Mouse (Mus musculus) thymus, postnatal 4 days (tissue): ENCODE measurements around the gene Zfp672.
A peak's percentile ranks its signal among the peaks of the same experiment; 100 is the strongest.
"Not testable (repeated sequence)": the region's sequence is repeated elsewhere in the genome, so short reads cannot be mapped to it uniquely, and the experiment has no call there.

Experiments
- DNase-seq: peaks from one replicate; pipeline ENCODE4 v3.0.0; 2021

Gene Zfp672

DNA sequence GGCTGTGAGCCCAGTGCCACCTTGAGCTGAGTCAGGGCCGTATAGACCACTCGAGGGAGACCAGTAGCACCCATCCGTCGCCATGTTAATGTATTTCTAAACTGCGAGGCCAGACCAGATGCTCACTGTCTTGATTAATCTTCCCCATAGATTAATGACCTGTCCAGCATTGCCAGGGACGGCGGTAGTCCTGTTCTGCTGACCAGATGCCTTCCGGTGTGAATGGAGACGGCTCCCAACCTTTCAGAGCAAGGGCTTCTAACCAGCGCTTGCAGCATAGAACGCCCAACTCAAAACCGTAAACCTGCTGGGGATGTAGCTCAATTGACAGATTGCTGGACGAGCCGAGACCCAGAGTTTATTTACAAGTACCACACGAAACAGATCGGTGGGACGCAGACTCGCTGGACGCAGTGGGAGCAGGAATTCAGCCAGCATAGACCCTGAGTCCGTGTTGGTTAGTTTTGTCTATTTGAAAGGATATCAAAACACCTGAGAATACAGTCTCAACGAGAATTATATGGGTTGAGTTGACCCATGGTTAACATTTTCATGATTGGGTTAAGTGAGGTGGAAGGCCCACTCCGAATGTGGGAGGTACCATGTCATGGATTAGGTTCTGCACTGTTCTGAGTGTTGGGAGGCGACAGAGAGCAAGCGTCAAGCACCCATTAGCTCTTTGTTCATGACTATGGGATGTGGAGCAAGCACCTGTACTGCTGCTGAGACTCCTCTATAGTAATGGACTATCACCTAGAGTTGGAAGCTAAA lies 6.4 kb downstream of the Zfp672 start:
- no peak for DNase-seq

DNA sequence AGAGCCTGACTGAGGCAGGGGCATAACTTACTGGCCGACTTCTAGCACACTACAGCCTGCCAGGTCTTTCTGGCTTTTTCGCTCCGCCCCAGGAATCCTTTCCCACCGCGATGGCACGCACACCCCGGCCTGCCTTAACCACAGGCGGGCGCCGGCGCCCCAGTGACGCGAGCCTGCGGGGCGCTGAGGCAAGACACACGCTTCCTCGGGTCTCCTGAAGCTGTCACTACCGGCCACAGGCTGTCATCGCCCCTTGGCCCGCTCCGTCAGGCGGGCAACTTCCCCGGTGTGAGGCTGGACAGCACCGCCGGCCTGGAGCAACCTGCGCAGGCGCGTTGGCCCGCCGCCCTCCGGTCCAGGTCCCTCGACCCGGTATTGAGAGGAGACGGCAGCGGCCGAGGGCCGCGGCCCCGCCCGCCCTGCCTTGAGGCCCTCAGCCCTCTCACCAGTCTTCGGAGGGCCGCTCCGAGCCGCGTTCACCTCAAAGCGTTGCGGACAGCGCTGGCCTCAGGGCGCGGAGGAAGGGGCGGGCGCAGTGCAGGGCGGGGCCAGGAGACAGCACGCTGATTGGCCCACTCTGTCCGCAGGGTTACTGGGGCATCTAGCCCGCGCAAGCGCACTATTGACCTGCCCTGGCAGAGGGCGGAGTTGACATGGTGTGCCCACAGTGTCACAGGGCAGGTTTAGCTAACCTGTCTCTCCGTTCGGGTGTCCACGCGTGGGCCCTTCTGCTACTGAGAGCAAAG lies 7.1 kb downstream of the Zfp672 start:
- peak; percentile 98 for DNase-seq

DNA sequence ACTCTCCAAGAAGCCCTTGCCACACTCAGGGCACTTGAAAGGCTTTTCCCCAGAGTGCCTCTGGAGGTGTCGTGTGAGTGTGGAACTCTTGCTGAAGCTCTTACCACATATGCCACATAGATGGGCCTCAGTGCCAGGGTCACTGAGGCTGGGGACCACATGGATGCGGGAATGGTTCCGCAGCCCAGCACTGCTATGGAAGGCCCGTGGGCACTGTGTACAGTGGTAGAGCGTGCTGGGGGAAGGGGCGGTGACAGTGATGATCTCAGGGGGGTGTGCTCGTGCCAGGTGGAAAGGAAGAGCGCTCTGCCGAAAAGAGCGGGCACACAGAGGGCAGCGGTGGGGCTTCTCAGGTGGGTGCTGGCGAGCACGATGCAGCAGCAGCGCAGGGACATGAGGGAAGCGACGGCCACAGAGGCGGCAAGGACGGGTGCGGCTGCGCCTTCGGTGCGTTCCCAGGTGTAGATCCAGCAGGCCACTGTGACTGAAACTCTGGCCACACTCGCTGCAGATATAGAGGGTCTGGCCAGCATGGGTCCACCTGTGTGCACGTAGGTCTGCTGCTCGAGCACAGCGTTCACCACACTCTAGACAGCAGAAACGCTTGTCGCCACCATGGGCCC lies 13.3 kb downstream of the Zfp672 start:
- no peak for DNase-seq

DNA sequence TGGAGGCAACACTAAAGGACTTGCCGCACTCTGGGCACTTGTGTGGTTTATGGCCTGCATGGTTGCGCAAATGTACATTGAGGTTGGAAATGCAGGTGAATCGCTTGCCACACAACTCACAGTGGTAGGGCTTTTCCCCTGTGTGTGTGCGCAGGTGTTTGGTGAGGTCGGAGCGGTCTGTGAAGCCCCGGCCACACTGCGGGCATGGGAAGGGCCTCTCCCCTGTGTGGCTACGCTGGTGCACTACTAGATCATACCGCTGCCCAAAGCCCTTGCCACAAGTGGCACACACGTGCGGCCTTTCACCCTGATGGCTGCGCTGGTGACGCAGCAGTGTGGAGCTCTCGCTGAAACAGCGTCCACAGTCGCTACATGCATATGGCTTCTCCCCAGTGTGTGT lies 13.8 kb downstream of the Zfp672 start:
- no peak for DNase-seq

DNA sequence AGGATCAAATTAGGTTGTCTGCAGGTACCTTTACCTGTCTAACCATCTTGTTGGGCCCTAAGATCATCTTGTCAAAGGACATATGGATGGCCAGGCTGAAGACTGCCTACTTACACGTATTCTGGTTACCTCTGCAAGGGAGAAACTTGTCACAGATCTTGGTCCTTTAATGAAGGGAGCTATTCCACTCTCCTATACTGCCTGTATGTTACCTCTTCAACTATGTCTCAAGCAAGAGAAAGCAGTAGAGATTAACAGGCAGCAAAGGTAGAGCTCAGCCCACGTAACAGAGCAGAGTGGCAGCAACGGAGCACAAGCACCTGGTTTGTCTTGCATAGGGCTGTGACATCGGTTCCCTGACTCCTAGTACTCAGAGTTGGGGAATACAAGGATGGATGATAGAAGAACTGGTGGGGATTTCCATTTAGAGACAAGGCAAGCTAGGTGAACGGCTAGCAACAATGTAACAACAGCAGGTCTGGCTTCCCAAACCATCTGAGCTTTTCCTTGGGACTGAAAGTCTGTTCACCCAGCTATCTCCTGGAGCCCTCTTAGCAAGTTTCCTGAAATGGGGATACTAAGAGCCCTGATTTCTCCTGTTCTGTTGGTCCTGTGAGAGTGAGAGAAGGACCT lies 14.5 kb downstream of the Zfp672 start:
- no peak for DNase-seq

DNA sequence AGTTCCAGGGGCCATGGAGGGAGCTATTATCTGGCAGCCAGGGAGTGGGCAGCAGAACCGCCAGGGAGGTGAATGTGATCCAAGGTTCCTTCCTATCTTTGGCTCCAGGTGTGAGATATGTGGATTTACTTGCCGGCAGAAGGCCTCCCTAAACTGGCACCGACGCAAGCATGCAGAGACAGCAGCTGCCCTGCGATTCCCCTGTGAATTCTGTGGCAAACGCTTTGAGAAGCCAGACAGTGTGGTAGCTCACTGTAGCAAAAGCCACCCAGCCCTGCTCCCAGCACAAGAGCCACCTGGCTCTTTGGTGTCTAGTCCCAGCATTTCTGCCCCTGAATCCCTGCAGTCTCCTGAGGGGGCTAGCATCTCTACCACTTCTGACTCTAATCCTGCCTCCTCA lies 16.1 kb downstream of the Zfp672 start:
- DNase-seq, result no peak

DNA sequence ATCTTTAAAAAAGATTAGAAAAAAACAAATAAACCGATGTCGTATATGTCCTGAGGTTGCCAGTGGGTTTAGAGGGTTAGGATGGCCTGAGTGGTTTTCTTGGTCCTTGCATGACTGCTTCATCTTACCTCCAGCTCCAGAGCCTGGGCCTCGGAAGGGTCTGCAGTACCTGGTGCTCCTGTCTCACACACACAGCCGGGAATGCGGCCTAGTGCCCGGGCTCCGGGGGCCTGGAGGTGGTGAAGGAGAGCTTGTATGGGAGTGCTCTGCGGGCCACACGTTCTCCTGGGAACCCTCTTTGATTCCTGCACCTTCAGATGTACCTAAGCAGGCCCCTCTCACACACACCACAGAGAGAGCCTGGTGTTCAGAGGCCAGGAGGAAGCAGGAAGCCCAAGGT lies 21.5 kb downstream of the Zfp672 start:
- DNase-seq, result no peak

DNA sequence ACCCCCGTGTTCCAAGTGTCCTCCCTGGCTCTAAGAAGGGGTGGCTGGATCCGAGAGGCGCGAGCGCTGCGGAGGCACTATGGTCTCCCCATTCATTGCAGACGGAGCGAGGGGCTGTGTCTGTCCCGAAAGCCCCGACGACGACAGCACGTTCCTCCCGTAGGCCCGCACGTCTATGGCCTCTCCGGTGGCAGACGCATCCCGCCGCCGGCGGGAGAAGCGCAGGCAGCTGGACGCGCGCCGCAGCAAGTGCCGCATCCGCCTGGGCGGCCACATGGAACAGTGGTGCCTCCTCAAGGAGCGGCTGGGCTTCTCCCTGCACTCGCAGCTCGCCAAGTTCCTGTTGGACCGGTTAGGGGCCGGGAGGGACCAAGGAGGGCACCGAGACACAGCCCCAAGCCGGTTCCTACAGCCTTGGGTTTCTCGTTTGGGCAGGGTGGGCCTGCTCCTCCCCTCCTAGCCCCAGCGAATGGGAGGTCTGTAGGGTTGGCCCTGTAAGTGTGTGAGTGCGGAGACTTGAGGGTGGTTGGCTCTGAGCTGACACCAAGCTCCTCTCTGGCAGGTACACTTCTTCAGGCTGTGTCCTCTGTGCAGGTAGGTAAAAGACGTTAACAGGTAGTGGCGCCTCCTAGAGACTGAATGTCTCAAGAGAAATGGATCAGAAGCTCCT lies 22.6 kb downstream of the Zfp672 start:
- peak; percentile 66 for DNase-seq

DNA sequence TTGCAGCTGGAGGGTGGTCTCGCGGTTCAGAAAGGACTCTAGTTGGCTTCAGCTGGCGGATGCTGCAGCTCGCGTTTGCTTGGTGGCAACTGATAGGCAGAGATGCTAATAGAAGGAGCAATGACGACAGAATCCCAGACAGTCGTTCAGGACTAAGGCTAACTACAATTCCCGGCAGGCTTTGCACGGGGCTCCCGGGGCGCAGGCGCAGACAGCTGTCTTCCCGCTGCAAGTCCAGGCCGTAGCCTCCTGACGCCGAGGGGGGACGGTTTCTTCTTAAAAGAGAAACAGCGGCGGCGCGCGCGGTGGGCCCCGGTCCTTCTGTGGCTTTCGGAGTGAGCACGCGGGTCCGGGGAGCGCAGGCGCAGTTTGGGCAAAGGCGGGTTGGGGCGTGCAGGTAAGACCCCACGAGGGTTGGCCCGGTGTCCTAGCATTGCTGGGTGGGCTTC lies 23.3 kb downstream of the Zfp672 start, which contains the start of gene Zfp692:
TSS of gene Zfp692 (plus strand) at position 210 of the 449 bp plus-strand sequence.
- peak; percentile 93 for DNase-seq

DNA sequence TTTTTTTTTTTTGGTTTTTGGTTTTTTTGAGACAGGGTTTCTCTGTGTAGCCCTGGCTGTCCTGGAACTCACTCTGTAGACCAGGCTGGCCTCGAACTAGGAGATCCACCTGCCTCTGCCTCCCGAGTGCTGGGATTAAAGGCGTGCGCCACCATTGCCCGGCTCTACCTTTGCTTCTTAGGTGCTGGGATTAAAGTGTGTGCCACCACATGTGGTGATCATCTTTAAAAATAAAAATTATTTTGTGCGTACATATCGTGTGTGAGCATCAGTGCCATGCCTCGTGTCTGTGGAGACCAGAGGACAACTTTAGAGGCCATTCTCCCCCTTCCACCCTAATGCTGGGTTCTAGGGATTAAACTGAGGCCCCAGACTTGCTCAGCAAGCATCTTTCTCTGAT lies 24.8 kb downstream of the Zfp672 start:
- not testable (repeated sequence) for DNase-seq

DNA sequence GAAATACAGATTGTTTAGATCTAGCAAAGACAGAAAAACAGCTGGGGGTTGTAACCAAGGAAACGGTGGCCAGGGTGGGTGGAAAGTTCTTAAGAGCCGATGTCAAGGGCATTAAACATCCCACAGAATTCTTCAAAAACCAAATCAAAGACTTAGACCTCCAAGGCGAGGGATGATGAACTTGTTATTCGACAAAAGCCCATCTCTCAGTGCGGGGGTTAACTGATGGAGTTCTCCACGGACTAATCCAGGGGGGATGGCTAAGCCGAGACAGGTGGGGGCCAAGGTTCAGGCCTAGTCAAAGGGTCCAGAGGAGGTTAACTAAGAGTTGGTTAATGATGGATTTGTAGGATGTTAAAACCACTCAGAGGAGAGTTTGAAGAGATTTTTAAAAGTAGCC lies 26.5 kb downstream of the Zfp672 start:
- no peak for DNase-seq

DNA sequence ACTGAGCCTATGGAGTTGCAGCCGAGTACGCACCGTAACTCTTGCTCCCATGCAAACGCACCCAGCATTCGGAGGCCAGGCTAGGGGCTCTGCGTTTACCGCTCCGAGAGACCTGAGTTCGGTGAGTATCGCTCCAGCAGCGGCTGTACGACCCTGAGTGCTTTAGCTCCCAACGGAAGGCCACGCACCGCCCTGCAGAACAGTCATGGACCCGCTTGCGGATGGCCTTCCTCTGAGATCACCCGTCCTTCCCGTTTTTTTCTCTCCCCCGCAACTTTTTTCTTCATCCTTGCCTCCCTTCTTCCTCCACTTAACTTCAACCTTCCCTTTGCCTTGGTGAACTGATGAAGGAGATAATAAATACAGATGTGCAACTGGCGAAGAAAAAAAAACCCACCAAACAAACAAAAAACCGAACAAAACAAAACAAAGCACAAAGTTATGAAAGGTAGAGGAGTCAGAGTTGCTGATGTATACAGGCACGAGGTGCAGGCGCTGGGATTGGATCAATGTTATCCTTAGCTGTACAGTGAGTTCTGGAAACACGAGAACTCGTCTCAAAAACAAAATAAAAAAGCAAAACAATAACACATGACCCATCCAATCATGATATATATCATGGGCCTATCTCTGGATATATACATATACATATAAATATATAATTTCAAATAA lies 27.2 kb downstream of the Zfp672 start:
- DNase-seq, result no peak

DNA sequence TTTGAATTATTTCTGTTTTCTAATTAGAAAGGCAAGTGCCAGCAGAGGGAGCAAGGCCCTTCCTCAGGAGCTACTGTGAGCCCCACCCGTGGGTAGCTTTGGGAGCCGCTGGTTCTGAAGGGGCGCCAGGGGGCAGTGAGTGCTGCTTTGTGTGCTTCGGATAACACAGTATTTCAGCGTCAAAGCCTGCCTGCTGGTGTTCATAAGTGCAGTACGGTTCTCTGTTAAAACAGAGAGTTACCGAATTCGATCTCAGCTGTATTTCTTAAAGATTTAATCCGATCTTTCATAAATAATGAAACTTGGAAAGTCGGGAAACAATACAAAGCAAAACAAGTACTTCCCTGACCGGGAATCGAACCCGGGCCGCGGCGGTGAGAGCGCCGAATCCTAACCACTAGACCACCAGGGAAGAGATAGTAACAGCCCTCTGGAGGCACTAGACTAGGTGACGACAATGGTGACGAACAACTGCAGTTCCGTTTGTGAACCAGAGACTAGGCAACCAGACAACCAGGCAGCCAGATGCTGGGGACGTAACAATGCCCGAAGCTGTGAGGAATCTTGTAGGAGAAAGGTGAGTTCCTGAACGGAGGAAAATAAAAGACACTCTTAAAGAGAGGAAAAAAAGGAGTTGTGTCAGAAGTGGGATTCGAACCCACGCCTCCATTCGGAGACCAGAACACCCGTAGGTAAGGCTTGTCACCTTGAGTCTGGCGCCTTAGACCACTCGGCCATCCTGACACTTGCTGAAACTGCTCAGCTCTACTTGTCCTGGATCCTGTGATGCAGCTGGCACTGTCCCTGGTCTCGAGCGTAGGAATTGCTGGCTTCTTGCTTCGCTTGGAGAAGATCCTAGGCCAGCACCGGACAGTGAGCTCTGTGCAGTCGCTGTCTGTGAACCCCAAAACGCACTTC lies 28.0 kb downstream of the Zfp672 start:
- peak; percentile 95 for DNase-seq

DNA sequence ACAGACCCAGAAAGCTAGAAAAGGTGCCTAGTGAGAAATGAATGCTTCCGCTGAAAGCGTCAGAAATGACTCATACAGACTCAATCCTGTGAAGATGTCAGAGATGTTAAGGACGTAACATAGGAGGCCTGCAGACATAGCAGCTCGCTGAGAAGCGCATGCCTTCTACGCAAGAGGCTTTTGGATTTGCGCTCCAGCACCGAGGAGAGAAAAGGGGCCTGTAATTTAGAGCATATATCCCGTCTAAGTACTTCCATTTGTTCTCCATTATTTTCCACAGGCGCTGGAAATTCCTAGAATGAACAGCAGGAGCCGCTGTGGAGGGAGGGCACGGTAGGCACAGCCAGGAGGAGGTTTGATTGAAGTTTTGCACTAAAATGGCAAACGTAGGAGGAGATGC lies 29.1 kb downstream of the Zfp672 start:
- DNase-seq, result peak; percentile 74

DNA sequence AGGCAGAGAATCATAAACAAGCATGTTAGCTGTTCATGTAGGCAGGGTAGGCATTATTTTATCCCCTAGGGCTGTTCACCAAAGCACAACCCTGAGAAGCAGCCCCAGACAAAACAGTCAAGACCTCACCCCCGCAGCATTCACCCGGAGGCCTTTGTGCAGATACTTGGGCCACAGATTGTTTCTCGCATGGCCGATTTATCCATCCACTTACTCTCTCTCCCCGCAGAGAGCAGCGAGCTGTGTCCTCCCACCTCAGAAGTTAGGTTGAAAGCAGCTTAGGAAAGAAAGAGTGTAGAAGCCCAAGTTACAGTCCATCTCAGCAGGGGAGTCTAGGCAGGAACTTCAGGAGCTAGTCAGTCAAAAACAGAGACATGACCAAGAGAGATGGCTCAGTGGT lies 32.7 kb downstream of the Zfp672 start:
- DNase-seq, result no peak

DNA sequence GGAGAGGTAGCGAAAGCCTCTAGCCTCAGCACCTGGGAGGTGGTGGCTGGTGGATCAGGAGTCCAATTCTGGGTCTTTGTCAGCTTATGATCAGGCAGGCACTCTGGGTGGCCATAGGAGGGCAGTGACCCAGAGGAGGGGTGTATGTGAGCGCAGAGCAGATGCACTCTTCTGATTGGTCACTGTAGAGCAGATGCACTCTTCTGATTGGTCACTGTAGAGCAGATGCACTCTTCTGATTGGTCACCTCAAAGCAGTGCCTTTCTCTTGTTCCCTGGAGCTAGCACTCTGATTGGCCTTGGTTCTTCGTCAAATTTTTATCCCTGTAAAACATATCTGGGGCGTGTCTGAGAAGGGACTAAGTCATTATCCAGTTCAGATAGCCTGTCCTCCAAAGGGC lies 37.3 kb downstream of the Zfp672 start:
- no peak for DNase-seq

DNA sequence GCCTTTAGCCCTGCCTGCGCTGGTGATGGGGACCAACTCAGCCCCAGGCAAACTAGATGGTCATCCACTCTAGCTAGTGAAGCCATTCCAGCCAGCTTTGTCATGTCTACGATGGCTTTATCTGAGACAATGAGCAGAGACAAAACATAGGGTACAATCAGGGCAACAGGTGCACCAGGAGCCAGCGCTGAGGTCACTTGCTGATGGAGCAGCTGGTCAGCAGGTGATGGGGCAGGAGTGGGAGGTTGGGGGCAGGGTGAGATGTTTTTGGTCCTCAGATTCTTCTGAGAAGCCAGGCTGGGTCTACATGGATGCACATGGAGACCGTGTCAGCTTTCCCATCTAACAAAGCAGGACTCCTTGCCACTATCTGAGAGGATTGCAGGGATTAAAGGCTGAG lies 39.3 kb downstream of the Zfp672 start:
- DNase-seq, result no peak

DNA sequence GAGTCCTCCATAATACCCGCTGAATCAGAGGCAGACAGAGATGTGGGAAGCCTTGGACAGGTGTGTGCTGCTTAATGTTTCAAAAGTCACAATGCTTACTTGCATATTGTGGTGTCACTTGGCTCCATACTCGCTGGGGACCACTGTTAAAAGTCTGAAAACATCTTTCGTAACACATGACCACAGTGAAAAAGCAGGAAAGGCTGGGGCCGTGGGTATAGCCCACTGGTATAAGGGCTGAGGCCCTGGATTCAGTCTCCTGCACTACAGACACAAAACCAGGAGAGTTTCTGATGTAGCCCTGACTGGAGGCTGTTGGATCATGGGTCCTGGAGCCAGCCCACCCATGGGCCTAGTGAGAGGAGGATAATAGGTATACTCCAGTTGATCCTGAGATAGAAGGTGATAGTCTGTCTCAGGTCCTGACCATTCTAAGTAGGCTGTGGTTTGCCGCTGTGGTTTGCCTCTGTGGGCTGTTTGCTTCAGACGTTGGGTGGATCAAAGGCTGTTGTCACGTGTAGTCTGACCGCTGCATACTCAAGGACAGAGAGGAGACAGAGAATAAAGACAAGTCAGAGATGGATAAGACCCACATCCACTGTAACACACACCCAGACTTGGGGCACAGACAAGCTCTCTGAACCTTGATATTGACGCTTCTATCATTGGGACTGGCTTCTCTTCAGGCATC lies 40.0 kb downstream of the Zfp672 start:
- no peak for DNase-seq

DNA sequence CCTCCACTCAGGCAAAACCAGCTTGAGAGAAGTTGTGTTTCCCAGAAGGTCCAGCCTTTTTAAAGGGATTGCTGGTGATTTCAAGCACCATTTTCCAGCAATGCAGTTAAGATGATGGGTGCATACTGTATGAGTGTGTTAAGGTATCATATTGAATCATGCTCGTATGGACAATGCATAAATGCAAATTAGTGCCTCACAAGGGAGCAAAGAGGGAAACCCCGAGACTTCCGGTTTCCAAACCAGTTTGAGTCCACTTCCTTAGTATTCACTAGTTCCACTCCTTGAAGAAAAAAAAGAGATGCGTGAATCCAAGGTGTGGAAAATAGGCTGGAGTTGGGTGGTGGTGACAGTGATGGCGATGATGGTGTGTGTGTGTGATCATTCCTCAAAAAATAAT lies 47.6 kb downstream of the Zfp672 start:
- DNase-seq, result no peak

DNA sequence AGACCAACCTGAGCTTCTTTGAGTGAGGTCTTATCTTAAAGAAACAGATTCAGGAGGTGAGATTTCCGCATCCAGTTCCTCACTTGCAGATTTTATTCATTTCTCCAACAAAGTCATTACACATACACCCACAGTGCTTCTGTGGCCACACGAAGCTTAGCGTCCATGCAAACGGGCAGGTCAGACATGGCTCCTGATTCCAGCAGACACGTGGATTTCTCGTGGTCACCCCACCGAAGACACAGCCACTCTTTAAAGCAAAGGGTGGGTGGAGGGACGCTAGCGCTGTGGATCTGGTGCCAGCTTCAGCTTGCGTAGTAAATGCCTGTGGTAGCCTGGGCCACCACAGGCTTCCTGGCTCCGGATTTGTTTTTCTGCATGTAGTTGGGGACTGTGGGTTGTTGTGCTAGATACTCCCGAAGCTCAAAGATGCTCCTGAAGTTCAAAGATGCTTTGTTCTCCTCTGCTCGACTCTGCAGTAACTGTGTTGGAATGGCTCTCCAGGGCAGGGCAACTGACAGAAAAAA lies 48.1 kb downstream of the Zfp672 start:
- no peak for DNase-seq
